Mouse (Mus musculus) liver, embryonic 11.5 days (tissue): Measurements from ENCODE around the gene Frmpd2. TPM values are rescaled to one million over a fixed set of nuclear protein-coding genes. Genes with fewer than 3 reads are reported as not detected.

ENCODE experiments used
- ATAC-seq: fragments of 200-750 bp; cut with Nextera tagmentation; replicated peaks from 2 replicates; pipeline ENCODE4 v1.8.0; 2017; ENCODE audit warnings: moderate number of reproducible peaks, mild to moderate bottlenecking, moderate TSS enrichment, moderate library complexity; ENCODE audit not compliant: low FRiP score
- DNase-seq: peaks from one replicate; pipeline ENCODE4 v3.0.0-alpha.2; 2017; ENCODE audit warnings: low spot score
- H3K27ac ChIP-seq: fragments of 300-500 bp; sonication (generic); 2 replicates; pipeline ENCODE4 v1.5.1; 2014; ENCODE audit warnings: mild to moderate bottlenecking, low read depth, low read length, control low read depth
- H3K27me3 ChIP-seq: fragments of 300-500 bp; sonication (generic); replicated peaks from 2 replicates; pipeline ENCODE4 v1.6.1; 2014; ENCODE audit warnings: low read length, mixed read lengths; ENCODE audit not compliant: control insufficient read depth, insufficient read depth
- H3K36me3 ChIP-seq: fragments of 300-500 bp; sonication (generic); 2 replicates; pipeline ENCODE4 v1.6.1; 2014; ENCODE audit warnings: mild to moderate bottlenecking, low read length, moderate library complexity, mixed read lengths; ENCODE audit not compliant: control insufficient read depth, insufficient read depth
- H3K4me1 ChIP-seq: fragments of 300-500 bp; sonication (generic); replicated peaks from 2 replicates; pipeline ENCODE4 v1.6.1; 2014; ENCODE audit warnings: low read length, mixed read lengths; ENCODE audit not compliant: control insufficient read depth, insufficient read depth
- H3K4me2 ChIP-seq: fragments of 300-500 bp; sonication (generic); 2 replicates; pipeline ENCODE4 v1.6.1; 2014; ENCODE audit warnings: mild to moderate bottlenecking, control low read depth, moderate library complexity
- H3K4me3 ChIP-seq: fragments of 300-500 bp; sonication (generic); 2 replicates; pipeline ENCODE4 v1.5.1; 2014; ENCODE audit warnings: low read depth, low read length, control low read depth
- H3K9ac ChIP-seq: fragments of 300-500 bp; sonication (generic); 2 replicates; pipeline ENCODE4 v1.6.1; 2014; ENCODE audit warnings: low read depth, low read length, control low read depth
- H3K9me3 ChIP-seq: fragments of 300-500 bp; sonication (generic); 2 replicates; pipeline ENCODE4 v1.6.1; 2016; ENCODE audit warnings: low read length, inconsistent platforms, mixed read lengths; ENCODE audit not compliant: control insufficient read depth
- WGBS: fragments of 180-500 bp; shearing (Covaris S2); extraction: QIAGEN DNeasy Blood & Tissue Kit; methylation state at CpG from one replicate; pipeline ENCODE4 v1.1.7; 2014; 5-methylcytosine and 5-hydroxymethylcytosine counted together
- polyA plus RNA-seq: library from polyadenylated mRNA; unstranded; fragments of >200 nt; fragmentation: Nextera tagmentation; extraction: Ambion mirVana; gene quantifications from 2 replicates; pipeline ENCODE4 v1.2.1, GENCODE M21; 2014

The Frmpd2 gene
- polyA plus RNA-seq, 1 experiment from 2014 or later: not detected

DNA sequence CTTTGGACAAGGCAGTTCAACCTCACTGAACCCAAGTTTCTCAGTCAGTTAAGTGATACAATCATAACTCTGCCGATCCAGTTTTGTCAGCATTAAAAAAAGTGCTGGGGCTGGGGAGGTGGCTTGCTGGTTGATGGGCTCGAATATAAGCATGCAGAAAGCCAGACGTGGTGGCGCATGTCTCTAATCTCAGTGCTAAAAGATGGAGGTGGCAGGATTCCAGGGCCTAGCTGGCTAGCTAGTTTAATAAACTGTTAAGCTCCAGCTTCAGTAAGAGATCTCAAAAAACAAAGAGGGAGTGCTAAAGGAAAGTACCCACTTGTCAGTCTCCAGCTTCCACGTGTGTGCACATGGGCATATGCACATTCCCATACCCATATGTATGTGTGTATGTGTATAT, 25.9 kb downstream of the Frmpd2 start:
- no peak overlapping the region for H3K4me3 ChIP-seq
- no peak overlapping the region for H3K27ac ChIP-seq
- ATAC-seq: no peak
- H3K36me3 ChIP-seq: no peaks in the 10 kb centered on the region
- no peak for DNase-seq
- H3K27me3 ChIP-seq: no peaks in the 10 kb centered on the region
- WGBS: 71% methylated on average over 5 of the region's 5 CpGs
- no peak overlapping the region for H3K9ac ChIP-seq
- H3K9me3 ChIP-seq: no peaks in the 10 kb centered on the region
- H3K4me2 ChIP-seq: no peak overlapping the region
- H3K4me1 ChIP-seq: no peaks in the 10 kb centered on the region

GRCm38 (mm10) chr14:33498849-33499248, 27.4 kb downstream of the Frmpd2 start:
- no peaks in the 10 kb centered on the region for H3K27me3 ChIP-seq
- no peak for ATAC-seq
- 56% methylated on average over 3 of the region's 3 CpGs for WGBS
- no peaks in the 10 kb centered on the region for H3K4me1 ChIP-seq
- H3K9me3 ChIP-seq: no peaks in the 10 kb centered on the region
- no peak overlapping the region for H3K27ac ChIP-seq
- H3K4me3 ChIP-seq: no peak overlapping the region
- DNase-seq: no peak
- H3K9ac ChIP-seq: no peak overlapping the region
- H3K36me3 ChIP-seq: no peaks in the 10 kb centered on the region
- no peak overlapping the region for H3K4me2 ChIP-seq

DNA sequence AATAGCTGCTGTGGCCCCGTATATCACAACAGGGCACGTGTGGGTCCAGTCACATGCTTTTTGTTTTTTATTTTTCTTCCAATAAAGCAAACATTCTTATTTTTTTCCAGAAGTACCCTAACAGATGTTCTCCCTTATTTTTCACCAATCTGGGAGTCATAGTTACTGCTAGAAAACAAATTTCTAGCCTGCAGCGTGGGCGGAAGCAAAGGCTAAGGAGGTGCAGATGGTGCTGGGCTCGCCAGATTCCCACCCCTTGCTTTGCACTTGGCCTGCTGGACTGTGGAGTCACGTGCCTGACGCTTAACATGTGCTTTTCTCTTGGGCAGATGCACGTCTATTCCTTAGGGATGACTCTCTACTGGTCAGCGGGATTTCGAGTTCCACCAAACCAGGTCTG, 29.1 kb downstream of the Frmpd2 start:
- DNase-seq (no peak), ATAC-seq (no peak)
- Histone ChIP-seq H3K27me3 (no peaks in the 10 kb centered on the region), H3K27ac (no peak overlapping the region), H3K4me3 (no peak overlapping the region), H3K4me2 (no peak overlapping the region), H3K4me1 (no peaks in the 10 kb centered on the region), H3K9ac (no peak overlapping the region), H3K36me3 (no peaks in the 10 kb centered on the region), H3K9me3 (no peaks in the 10 kb centered on the region)
- 78% methylated on average over 10 of the region's 10 CpGs for WGBS

DNA sequence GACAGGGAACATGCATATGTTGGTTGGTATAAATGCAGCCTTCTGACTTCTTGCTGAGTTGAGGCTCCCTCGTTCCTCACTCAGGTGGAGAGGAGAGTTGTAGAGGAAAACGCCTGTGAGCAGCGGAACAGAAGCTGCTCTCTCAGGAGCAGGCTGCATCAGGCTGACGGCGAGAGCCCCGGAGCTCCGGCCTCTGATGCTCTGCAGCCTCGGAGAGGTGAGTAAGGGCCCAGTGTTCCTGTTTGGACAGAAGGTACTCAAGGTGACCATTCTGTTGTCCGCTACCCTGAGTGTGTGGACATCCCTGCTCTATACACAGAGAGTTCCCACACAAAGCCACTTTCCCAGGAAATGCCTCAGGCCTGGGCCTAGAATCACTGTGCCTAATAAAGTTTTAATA, 31.8 kb downstream of the Frmpd2 start:
- DNase-seq: no peak
- Histone ChIP-seq H3K27me3 (no peaks in the 10 kb centered on the region), H3K27ac (no peak overlapping the region), H3K9me3 (no peaks in the 10 kb centered on the region), H3K4me3 (no peak overlapping the region), H3K9ac (no peak overlapping the region), H3K4me1 (no peaks in the 10 kb centered on the region), H3K4me2 (no peak overlapping the region), H3K36me3 (no peaks in the 10 kb centered on the region)
- ATAC-seq: no peak
- 84% methylated on average over 9 of the region's 9 CpGs for WGBS

DNA sequence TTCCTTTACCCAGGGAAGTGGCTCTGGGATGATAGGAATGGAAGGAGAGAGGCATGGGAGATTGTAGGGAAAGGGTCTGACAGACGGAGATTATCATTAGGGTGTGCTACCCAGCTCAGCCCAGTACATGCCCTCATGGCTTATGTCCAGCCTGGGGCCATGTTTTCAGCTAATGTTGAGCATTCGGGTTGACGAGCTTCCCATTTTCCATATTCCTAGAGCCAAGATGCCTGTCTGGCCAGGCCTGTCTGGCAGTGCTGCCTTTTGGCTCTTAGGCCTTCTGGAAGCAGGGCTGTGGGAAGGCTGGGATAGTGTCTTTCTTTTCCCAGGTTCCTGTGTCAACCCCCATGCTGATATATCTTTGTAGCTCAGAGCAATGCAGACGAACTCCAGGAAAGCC, 35.2 kb downstream of the Frmpd2 start:
- no peaks in the 10 kb centered on the region for H3K27me3 ChIP-seq
- ATAC-seq: no peak
- no peak overlapping the region for H3K27ac ChIP-seq
- 65% methylated on average over 4 of the region's 4 CpGs for WGBS
- H3K9ac ChIP-seq: no peak overlapping the region
- no peak overlapping the region for H3K4me2 ChIP-seq
- H3K36me3 ChIP-seq: no peaks in the 10 kb centered on the region
- DNase-seq: no peak
- H3K4me1 ChIP-seq: no peaks in the 10 kb centered on the region
- no peaks in the 10 kb centered on the region for H3K9me3 ChIP-seq
- no peak overlapping the region for H3K4me3 ChIP-seq

GRCm38 (mm10) chr14:33508660-33509059, 37.2 kb downstream of the Frmpd2 start:
- Histone ChIP-seq H3K4me2 (no peak overlapping the region), H3K9me3 (no peaks in the 10 kb centered on the region), H3K9ac (no peak overlapping the region), H3K4me3 (no peak overlapping the region), H3K27me3 (no peaks in the 10 kb centered on the region), H3K36me3 (no peaks in the 10 kb centered on the region), H3K27ac (no peak overlapping the region), H3K4me1 (no peaks in the 10 kb centered on the region)
- ATAC-seq (no peak), DNase-seq (no peak)
- WGBS: 63% methylated on average over 1 of the region's 1 CpGs

DNA sequence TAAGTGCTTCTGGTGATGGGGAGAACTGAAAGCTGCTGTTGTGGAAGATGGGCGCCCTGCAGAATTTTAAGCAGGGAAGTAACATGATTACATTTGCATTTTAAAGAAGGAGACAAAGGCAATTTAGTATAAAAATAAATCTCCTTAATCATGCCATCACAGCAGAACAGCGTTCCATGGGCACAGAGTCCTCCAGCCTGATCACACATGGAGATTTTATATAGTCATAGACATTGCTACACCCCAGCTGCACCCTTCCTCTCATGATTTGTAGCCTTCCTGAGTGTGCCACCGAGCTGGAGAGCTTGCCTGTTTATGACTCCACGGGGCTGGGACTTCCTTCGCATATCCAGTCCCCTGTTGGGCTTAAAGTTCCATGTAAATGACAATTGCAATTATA, 42.4 kb downstream of the Frmpd2 start:
- Histone ChIP-seq H3K4me1 (no peaks in the 10 kb centered on the region), H3K4me3 (no peak overlapping the region), H3K36me3 (no peaks in the 10 kb centered on the region), H3K27me3 (no peaks in the 10 kb centered on the region), H3K4me2 (no peak overlapping the region), H3K9me3 (no peaks in the 10 kb centered on the region), H3K27ac (no peak overlapping the region), H3K9ac (no peak overlapping the region)
- 63% methylated on average over 5 of the region's 5 CpGs for WGBS
- ATAC-seq: no peak
- no peak for DNase-seq

GRCm38 (mm10) chr14:33514756-33515285, 43.3 kb downstream of the Frmpd2 start:
- 66% methylated on average over 6 of the region's 6 CpGs for WGBS
- H3K4me1 ChIP-seq: no peaks in the 10 kb centered on the region
- DNase-seq (no peak), ATAC-seq (no peak)
- H3K9me3 ChIP-seq: no peaks in the 10 kb centered on the region
- no peak overlapping the region for H3K4me3 ChIP-seq
- no peak overlapping the region for H3K9ac ChIP-seq
- H3K27ac ChIP-seq: no peak overlapping the region
- H3K4me2 ChIP-seq: no peak overlapping the region
- H3K27me3 ChIP-seq: no peaks in the 10 kb centered on the region
- no peaks in the 10 kb centered on the region for H3K36me3 ChIP-seq

GRCm38 (mm10) chr14:33521538-33521937, 50.0 kb downstream of the Frmpd2 start:
- no peak overlapping the region for H3K27ac ChIP-seq
- no peaks in the 10 kb centered on the region for H3K9me3 ChIP-seq
- WGBS: 49% methylated on average over 3 of the region's 3 CpGs
- no peaks in the 10 kb centered on the region for H3K4me1 ChIP-seq
- H3K4me2 ChIP-seq: no peak overlapping the region
- H3K27me3 ChIP-seq: no peaks in the 10 kb centered on the region
- ATAC-seq (no peak), DNase-seq (no peak)
- H3K36me3 ChIP-seq: no peaks in the 10 kb centered on the region
- no peak overlapping the region for H3K4me3 ChIP-seq
- H3K9ac ChIP-seq: no peak overlapping the region
